Mouse (Mus musculus) CD8-positive naive resting alpha-beta T cell, adult 2 months (primary cell): ENCODE data around the gene Nrbp1.

Experiments used
- DNase-seq, 2 experiments: peaks; one replicate each; pipeline ENCODE4 v3.0.0; 2022; ENCODE audit warnings: low read depth in 2 of 2, low spot score in 2 of 2

Nrbp1 gene

GRCm38 (mm10) chr5:31240637-31241521 lies at the start of gene Nrbp1, which contains the start of gene Gm9970:
Nrbp1 (plus strand) TSS chr5:31240864.
Gm9970 (minus strand) TSS chr5:31241232.
- peak; percentile 87 to 90 for DNase-seq

- DNase-seq, result no peak
Measured at GRCm38 (mm10) chr5:31192045-31192938, 48.4 kb upstream of the Nrbp1 start.

DNA sequence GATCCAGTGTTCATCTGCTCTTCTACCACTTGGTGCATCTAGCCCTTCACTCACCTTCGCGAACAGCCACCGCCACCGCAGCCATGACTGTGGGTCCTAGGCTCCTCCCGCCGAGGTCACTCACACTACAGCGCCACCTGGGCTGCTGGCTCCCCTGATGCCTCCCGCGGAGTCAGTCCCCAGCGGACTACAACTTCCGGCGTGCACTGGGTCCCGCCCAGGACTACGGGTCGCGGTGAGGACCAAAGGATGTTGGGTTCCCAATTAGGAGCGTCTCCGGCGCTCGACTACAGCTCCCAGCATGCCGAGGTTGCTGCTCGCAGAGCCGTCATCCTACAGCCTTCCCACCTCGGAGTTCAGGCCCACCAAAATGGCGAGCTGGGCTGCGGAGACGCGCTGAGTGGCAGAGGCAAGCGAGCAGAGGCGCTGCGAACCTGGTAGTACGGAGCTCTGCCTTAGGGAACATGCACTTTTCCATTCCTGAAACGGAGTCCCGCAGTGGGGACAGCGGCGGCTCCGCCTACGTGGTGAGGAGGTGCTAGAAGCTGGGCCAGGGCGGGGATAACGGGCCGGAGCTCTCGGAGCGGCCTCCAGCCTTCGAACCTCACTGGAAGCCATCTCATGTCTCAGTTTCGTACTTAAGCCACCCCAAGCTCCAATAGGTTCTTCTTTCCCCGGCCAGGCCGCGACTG lies 47.6 kb upstream of the Nrbp1 start, which contains the start of the genes Snx17 and Eif2b4:
Gene Snx17 (plus strand): TSS at position 289 of the 692 bp plus-strand sequence.
Gene Eif2b4 (minus strand): TSS at position 492 of the 692 bp plus-strand sequence.
- DNase-seq, result peak; percentile 99

DNA sequence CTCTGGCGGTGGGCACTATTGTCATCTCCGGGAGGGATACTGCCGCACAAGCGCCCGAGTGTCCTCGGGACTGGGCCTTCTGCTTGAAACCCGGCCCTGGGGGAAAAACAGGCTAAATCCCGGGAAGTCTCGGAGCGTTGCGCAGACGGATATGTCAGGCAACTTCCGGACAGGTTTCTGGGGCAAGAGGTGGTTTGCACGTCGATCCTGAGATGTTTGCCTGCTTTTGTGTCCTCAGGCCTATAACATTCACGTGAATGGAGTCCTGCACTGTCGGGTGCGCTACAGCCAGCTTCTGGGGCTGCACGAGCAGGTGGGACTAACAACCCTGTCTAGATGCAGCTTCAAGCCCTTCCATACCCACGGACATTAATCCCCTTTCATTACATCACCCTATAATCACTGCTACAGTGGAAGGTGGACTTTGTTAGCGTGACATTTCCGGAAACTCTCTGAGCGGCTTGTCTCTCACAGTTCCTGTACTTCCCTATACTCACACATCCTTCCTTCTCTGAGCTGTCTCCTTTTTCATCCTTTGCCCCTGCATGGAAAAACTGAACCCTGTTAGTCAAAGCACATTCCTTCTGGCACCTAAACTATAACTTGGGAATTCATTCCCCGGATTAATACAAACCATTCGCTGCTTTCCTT lies 46.9 kb upstream of the Nrbp1 start:
- no peak for DNase-seq

GRCm38 (mm10) chr5:31194486-31195485 lies 45.9 kb upstream of the Nrbp1 start:
- DNase-seq, result no peak

- DNase-seq, result no peak
Measured at GRCm38 (mm10) chr5:31195671-31196070, 45.0 kb upstream of the Nrbp1 start.

- no peak for DNase-seq
Measured at GRCm38 (mm10) chr5:31196207-31196606, 44.5 kb upstream of the Nrbp1 start.

DNA sequence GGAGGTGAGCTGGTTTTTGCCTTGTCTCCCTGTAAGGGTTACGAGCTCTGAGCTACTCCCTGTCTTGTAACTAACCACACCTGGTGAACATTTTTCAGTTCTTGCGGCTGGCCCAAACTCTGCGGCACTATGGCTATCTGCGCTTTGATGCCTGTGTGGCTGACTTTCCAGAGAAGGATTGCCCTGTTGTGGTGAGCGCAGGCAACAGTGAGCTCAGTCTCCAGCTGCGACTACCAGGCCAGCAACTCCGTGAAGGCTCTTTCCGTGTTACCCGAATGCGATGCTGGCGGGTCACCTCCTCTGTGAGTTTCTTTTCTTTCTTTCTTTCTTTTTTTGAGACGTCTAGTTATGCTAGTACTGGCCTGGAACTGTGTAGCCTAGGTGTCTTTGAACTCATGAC lies 43.6 kb upstream of the Nrbp1 start:
- no peak for DNase-seq

DNA sequence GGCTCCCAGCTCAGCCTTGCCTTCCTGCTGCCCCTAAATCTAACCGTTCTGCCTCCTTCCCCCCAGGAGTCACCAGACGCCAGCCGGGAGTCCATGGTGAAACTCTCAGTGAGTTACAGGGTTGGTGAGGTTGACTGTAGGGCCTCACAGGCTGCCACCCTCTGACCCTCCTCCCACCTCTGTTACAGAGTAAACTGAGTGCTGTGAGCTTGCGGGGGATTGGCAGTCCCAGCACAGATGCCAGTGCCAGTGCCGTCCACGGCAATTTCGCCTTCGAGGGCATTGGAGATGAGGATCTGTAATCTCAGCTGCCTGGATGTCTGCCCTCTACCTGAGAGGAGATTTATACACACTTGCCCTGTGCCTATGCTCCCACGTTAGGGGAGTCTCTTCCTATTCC lies 42.5 kb upstream of the Nrbp1 start:
- DNase-seq, result no peak

DNA sequence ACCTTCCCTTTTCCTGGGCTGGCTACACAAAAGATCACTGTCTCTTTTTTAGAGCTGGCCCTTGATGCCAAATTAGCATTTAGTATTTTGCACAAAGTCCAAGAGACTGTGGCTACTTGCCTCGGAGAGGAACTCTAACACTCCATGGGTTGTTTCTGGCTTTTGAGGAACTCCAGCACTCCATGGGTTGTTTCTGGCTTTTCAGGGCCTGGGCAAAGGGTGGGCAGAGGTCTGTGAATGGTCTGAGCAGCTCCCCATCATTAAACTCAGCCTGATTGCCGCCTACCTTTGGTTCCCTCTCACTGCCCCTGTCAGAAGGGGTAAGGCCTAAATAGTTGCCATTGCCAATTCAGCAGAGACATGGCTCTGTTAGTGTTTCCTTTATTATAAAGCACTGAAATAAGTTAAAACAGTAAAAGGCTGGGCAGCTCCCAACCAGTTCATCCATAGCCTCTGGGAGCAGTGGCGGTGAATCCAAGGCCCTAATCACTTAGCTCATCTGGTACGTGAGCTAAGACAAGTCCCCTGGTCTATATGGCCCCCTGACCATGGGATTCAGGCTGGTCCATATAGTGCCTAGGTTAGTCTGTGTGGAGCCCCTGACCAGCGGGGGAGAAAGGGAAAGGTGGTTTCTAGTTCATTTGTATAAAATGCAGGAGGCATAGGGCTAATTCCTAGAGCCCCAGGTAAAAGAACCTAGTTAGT lies 41.9 kb upstream of the Nrbp1 start:
- no peak for DNase-seq

GRCm38 (mm10) chr5:31199321-31199892 lies 41.3 kb upstream of the Nrbp1 start:
- no peak for DNase-seq

DNA sequence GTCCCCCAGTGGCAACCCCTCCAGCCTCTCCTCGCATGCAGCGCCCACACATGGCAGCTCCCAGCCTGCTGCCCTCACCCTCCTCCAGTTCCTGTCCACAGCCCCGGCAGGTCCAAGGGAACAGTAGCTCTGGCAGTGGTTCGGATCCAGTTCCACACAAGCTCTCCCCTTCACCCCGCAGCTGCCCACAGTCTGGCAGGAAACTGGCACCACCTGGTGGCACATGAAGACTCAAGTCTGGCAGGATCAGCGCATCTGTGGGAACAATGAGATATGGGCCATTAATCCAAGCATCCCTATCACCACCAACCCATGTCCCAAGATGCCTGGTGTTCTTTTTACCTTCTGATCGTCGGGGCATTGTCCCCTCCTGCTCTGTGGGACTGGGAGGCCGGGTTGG lies 40.8 kb upstream of the Nrbp1 start:
- DNase-seq, result no peak

GRCm38 (mm10) chr5:31200327-31200768 lies 40.3 kb upstream of the Nrbp1 start:
- no peak for DNase-seq

DNA sequence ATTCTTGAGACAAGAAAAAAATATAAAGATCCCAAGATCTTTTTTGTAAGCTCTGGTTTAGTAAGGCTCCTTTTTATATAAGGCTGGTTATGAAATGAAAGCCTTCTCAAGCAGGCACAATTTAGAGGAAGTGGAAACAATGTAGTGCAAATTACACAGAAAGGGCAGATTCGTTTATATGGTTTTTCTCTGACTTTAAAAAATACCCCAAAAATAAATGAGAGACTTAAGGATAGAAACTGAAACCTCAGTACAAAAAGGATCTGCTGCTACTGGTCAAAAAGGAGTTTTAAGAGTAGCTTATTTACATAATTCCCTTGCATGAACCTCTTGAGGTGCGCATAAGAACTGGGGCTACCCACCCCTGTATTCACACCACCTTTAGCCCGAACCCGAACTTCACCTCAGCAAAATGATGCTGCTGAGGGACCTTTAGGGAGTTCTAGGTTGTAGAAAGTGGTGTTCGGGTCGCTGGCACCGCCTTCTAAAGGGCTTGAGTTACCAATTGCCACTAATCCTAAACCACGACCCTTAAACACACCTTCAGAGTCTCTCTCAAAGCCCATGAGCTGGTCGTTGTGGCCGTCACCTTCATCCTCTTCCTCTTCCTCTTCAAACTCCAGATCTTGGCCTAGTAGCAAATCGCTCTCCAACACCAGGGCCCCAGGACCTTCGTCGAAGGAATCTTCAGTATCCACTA lies 39.5 kb upstream of the Nrbp1 start:
- DNase-seq, result no peak

GRCm38 (mm10) chr5:31201742-31202590 lies 38.7 kb upstream of the Nrbp1 start, which contains the start of gene Zfp513:
Zfp513 (minus strand) TSS chr5:31202303.
- peak; percentile 89 to 90 for DNase-seq

GRCm38 (mm10) chr5:31202933-31203332 lies 37.7 kb upstream of the Nrbp1 start:
- DNase-seq, result no peak

GRCm38 (mm10) chr5:31203866-31204265 lies 36.8 kb upstream of the Nrbp1 start:
- DNase-seq, result no peak
